Mouse (Mus musculus): ENCODE data around the gene Poldip2. TPM values are rescaled to one million over a fixed set of nuclear protein-coding genes. Genes with fewer than 3 reads are reported as not detected.

The Poldip2 gene
- total RNA-seq, 2 experiments from 2014 or later, result 8.1 to 9.6 TPM

DNA sequence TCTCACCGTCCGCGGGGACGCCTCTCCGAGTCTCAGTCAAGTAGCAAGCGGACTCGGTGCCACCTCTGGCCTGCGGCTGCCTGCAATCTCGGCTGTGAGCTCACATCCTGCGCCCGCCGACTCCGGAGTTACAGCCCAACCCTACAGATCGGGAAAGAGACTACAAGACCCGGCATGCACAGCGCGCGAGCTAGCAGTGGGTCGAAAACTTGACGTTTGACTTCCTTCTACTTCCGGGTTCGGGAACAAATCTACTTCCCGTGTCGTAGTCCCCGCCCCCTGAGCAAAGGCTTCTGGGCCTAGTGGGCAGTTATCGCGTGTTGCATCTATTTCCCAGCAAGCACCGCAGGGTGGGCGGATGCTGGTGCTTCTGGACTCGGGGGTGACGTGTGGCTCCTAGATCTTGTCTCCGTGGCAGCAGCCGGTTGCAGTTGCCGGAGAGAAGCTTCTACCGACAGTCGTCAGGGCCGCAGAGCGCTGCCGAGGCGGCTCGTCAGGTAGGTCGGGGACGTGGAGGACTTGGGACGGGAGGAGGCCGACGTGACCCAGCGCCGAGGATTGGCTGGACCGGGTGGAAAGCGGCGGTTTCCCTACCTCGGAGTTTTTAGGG, 24.2 kb downstream of the Poldip2 start, which contains the start of the genes Tnfaip1 and Ift20:
TSS of gene Tnfaip1 (minus strand) at position 253 of the 610 bp plus-strand sequence.
TSS of gene Ift20 (plus strand) at position 282 of the 610 bp plus-strand sequence.
- peak; percentile 95 for ATAC-seq (replicated peaks; ENCODE audit: low FRiP score, poor library complexity, severe bottlenecking)

DNA sequence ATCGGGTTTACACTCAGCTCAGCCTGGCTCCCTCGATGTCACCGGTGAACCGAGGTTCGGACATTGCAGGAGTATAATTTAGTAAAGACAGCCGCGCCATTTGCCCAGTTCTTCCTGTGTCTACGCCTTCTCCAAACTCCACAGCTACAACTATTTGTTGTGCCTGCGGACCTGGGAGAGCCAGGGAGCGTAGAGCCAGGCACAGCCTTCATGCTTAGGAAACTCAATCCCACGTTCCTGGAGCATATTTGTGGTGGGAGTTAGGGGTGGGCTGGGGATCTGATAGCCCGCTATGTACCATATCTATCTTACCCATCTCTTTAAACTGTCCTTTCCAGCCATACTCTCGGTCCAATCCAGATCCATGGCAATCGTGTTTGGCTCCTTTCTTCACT, 24.7 kb downstream of the Poldip2 start:
- peak; percentile 22; the same call in 1 of the 2 replicates for ATAC-seq (replicated peaks; ENCODE audit: low FRiP score, poor library complexity, severe bottlenecking)

DNA sequence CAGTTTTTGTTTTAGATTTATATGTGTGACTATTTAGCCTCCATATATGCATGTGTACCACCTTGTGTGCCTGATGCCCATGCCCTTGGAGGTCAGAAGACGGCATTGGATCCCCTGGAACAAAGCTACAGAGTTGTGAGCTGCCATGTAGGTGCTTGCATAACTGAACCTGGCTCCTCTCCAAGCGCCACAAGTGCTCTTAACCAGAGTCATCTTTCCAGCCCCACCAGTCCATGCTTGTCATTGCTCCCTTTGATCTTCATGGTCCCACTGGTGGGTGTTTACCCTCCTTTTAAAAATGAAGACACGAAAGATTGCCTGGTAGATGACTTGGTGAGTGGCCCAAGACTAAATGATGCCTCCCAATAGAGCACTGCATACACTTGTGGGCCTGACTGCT, 28.4 kb downstream of the Poldip2 start:
- ATAC-seq (replicated peaks; ENCODE audit: low FRiP score, poor library complexity, severe bottlenecking), result no peak

DNA sequence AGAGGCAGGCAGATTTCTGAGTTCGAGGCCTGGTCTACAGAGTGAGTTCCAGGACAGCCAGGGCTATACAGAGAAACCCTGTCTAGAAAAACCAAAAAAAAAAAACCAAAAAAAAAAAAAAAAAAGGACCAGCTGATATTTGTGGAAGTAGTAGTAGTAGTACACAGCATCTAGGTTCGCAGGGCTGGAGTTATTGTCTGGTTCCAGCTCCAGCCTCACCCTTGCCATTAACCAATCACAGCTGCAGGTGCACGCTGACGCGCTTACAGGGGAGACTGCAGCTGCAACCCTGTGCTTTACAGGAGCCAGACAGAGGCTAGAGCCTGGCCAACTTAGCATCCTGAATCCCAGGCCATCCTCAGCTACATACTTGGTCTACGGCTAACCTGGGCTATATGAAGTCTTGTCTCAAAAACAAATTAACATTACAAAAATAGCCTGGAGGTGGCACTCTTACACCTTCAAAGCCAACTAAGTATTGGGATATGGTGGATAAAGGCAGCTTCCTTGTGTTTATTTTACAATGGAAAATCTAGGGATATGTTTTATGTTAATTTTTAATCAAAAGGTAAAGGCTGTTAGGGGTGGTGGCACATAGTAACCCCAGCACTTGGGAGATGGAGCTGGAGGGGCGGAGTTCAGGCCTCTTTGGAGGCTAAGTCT, 32.6 kb downstream of the Poldip2 start:
- no peak for ATAC-seq (replicated peaks; ENCODE audit: low FRiP score, poor library complexity, severe bottlenecking)

DNA sequence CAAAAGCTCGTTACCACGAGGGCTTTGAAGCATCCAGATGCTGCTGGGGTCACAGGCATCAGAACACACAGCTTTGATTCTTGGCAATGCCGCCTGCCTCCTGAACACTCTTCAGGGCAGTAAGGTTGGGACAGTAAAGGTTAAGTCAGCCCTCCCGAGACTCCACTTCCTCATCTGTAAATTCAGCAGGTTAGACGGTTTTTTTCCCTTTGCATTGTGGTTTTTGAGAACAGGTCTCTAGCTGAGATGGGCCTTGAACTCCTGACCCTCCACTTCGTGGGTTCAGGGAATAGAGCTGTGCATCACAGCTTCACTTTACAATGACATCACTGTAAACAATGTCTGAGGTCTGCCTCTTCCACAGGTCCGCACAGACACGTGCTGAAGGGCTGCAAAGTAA, 33.2 kb downstream of the Poldip2 start:
- no peak for ATAC-seq (replicated peaks; ENCODE audit: low FRiP score, poor library complexity, severe bottlenecking)

DNA sequence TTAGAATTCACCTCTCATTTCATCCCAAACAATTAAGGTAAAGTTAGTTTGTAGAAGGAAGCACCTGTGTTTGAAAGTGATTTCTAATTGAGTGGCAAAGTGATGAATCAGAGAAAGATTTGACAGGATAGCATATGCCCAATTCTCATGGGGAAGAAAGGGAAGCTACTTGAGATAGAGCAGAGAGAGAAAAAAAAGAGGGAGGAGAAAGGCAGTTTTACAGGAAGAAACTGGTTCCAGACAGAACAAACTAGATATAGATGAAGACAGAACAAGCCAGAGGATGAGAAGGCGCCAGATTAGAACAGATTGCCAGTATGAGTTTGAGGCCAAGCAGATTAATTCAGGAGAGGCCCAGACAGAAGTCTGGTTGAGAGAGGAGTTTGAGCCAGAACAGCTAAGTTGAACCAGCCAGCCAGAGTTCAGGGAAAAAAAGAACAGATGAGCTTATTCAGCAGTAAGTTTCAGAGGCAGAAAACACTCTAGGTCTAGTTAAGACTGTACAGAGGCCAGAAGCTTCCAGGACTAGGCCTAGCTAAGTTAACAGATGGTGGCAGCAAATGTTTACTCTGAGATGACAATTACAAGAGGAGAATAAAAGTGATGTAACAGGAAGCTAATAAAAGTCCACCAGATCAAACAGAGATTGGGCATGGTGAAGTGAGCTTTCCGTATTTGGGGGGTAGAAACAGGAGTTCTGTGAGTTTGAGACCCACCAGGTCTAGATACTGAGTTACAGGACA, 35.9 kb downstream of the Poldip2 start:
- no peak for ATAC-seq (replicated peaks; ENCODE audit: low FRiP score, poor library complexity, severe bottlenecking)

DNA sequence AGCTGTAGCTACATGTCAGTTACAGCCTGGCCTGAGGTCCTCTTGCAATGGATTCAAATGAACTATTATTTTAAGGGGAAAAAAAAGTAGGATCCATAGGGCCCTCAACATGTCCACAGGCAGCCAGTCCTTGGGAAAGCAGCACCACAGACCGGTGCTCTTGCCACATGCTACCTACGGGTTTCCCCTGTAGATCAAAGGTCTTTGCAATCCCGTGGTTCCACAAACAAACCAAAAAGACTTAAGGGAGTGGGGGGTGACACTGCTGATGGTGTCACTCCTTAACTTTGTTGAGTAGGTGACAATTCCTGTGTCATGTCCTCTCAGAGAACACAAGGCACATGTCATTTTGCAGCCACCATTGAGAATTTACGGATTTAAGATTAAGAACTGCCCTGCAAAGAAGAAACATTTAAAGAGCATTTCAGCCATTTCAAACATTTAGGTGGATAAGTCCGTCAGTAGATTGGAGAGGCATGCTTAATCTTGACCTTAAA, 37.5 kb downstream of the Poldip2 start:
- no peak for ATAC-seq (replicated peaks; ENCODE audit: low FRiP score, poor library complexity, severe bottlenecking)

DNA sequence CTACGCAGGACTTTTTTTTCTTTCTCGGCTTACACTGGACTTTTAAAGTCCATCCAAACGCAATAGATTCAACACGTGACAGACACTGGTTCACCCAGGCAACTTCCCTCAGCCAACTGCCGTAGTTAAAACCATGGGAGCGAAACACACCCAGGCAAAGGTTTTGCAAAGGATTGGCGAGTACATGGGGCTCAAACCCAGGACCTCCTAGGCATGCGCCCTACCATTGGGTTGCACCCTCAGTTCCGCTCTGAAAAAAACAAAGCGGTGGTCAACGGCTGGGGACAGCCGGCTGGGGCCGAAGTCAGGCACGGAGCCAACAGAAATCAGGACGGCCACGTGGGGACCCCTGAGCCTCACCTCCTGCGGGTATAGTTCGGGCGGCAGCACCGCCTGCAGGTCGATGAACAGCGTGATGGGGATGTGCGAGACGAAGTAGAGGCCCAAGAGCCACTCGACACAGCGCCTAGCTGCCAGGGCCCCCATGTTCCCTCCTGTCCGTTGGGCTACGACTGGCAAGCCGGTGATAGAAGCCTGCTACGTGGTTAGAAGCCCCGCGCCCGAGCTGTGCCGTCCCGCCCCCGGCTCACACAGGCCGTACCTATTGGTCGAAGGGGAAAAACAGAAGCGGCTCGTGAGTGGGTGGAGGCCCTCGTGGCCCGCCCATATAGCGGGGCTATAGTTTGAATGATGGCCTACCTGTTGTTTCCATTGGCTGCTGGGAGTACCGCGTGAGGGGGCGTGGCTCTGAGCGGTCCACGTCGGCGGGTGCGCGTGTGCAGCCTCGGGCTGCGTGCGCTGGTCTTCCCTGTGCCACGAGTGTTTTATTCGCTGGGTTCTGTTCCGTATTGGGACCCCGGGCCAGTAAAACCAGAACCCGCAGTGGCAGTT, 38.4 kb downstream of the Poldip2 start, which contains the start of gene Tmem97:
TSS of gene Tmem97 (minus strand) at position 610 of the 891 bp plus-strand sequence.
- peak; percentile 99 for ATAC-seq (replicated peaks; ENCODE audit: low FRiP score, poor library complexity, severe bottlenecking)

DNA sequence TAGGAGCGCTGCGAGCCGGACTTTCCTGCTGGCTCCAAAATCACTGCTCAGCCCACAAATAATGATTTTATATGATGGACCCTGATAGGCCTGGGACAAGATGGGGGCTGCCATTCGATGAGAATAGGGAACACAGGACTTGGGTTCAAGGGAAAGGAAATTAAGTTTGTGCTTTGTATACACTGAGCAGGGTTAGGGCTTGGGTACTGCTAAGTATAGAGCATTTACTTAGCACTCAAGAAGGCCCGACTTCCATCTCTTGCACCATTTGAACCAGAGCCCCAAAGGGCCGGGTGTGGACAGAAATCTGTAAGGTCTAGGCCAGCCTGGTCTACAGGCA, 39.0 kb downstream of the Poldip2 start:
- ATAC-seq (replicated peaks; ENCODE audit: low FRiP score, poor library complexity, severe bottlenecking), result no peak

DNA sequence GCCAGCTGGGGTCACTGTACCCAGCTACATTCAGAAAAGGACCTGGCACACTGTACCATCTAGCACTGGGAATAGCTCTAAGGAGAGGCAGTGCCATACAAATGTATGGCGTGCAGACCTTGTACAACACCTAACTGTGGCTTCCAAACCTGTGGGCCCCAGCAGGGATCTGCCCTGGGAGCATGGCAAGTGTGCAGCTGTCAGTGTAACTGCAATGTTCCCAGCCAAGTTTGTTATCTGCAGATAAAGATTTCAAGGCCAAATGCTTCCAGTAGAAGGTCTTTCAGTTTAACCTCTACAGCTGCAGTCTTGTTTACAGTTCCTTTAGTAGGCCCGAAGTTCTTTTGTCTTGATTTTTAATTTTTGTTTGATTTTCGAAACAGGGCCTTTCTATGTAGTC, 43.6 kb downstream of the Poldip2 start:
- no peak for ATAC-seq (replicated peaks; ENCODE audit: low FRiP score, poor library complexity, severe bottlenecking)

DNA sequence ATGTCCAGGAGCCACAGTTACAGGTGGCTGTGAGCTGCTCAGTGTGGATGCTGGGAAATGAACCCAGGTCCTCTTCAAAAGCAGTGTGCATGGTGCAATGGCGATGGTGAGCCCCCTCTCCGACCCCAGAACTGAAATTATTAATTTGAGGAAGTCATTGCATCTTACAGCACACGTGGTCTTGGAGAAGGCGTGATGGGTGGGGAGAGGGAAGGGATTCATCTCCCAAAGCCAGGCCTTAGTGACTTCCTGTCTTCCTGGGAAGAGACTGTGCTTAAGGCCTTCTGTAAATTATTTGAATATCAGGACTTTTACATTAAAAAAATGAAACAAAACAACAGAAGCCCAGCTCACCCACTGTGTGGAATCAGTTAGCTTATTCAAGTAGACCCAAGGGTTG, 44.1 kb downstream of the Poldip2 start:
- ATAC-seq (replicated peaks; ENCODE audit: low FRiP score, poor library complexity, severe bottlenecking), result no peak

DNA sequence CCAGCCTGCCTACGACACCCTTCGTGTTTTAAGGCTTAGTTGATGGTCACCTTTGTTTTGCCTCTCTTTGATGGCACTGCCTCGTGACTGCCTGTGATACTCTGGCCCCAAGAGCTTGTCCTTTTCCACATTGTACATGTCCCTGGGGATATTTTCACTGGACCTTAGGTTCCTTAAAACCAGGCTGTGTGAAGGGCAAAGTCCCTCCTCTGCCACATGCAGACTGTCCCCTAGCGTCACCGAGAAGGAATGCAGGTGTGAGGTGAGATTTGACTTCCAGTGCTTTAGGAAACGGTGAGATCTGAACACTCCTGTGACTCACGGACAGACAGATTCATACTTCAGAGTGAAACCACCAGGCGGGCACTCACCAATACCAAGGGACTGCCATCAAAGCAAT, 45.2 kb downstream of the Poldip2 start:
- ATAC-seq (replicated peaks; ENCODE audit: low FRiP score, poor library complexity, severe bottlenecking), result no peak

DNA sequence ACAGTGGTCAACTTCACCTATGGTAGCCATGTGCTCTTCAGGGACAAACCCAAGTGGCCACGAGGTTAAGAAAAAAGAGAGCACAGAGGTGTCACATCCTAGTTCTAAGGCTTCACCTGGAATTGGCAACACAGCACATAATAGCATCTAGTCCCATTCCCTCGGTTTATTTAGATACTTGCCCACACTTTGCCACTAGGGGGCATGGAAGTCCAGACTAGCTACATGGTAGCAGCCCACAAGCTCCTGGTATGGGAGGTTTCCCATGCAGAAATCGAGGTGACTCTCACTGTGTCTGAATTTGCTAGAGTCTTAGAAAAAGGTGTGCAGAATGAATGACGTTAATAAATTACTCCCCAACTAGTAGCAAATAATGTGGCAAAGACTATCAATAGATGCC, 48.5 kb downstream of the Poldip2 start:
- ATAC-seq (replicated peaks; ENCODE audit: low FRiP score, poor library complexity, severe bottlenecking), result peak; percentile 84

DNA sequence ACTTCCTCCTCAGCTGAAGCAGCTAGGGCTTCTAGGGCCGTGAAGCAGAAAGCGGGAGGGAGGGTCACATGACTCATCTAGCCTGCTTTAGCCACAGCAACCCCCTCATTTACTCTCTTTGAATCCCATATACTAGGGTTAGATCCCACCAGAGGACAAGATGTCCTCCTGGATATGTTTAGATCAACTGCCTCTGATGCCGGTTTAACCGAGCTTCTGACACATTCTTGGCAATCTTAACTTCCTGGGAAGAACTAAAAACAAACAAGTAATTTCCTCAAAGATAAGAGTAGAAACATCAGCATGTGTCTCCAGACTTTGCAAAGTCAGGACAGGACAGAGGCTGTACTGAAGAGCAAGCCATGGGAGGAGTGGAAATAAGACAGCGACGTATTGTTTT, 54.8 kb downstream of the Poldip2 start:
- ATAC-seq (replicated peaks; ENCODE audit: low FRiP score, poor library complexity, severe bottlenecking), result no peak

DNA sequence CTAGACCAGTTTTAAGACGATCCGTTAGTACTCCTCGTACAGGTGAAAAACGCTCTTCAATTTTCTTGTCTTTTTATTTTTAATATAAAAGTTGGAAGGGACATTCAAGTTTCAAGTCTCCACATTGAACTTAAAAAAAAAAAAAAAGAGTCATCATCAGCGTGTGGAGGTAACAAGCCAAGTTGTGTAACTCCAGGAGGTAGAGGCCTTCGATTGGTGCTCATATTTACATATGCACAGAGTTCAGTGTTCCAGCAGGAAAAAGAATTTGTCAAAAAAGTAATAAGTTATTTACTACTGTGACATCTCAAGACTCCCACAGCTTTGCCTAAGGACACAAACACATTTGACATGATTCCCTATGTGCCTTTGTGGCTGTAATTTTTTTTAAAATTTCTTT, 55.6 kb downstream of the Poldip2 start:
- ATAC-seq (replicated peaks; ENCODE audit: low FRiP score, poor library complexity, severe bottlenecking), result no peak

DNA sequence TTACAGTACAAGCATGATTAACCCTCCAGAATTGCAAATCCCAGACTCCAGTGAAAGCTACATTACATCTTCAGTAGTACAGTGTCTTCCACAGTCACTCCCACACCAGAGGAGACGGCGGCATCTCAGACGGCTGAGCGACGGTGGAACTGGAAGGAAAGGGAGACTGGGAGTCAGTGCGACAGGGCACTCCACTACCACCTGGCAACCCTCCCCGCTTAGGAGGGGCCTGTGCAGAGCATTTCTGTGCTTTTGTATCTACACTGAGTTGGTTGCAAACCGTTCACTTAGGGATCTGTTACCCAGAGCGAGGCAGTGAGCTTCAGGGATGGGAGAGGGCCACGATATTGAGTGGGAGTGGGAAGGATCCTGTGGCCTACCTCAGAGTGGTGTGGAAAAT, 56.8 kb downstream of the Poldip2 start:
- ATAC-seq (replicated peaks; ENCODE audit: low FRiP score, poor library complexity, severe bottlenecking), result no peak

DNA sequence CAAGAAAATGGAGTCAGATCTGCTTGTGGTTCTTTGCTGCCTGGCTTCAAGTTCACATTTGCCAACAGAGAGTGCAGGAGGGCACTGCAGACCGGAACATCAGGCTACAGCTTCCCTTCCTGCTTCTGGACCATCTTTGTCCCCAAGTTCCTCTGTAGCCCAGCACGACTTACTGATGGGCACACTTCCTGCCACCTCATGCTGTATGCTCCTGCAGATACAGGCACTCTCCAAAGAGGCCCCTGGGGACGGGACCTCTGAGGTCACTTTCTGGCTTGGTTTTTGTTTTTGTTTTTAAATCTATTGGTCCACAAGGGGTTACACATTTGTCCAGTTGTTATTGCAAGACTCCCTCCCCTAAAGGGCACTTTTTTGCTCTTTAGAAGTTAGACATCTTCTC, 57.8 kb downstream of the Poldip2 start:
- ATAC-seq (replicated peaks; ENCODE audit: low FRiP score, poor library complexity, severe bottlenecking), result no peak

DNA sequence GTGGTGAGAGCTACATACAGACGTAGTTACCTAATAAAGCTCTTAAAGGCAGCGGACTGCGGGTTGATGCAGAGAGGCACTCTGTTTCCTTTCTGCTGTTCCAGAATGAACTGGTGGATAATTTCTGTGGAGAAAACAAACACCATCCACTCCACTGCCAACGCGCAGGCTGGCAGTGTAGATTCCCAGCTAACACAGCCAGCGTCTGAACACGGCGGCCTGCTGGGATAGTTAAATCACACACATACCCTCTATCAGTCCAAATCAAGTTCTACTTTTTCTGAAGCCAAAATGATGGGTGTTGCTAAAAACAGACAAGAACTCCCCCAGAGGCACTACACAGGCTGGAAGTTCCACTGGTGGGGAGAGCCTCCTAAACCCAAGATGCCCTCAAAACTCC, 59.4 kb downstream of the Poldip2 start:
- ATAC-seq (replicated peaks; ENCODE audit: low FRiP score, poor library complexity, severe bottlenecking), result no peak

DNA sequence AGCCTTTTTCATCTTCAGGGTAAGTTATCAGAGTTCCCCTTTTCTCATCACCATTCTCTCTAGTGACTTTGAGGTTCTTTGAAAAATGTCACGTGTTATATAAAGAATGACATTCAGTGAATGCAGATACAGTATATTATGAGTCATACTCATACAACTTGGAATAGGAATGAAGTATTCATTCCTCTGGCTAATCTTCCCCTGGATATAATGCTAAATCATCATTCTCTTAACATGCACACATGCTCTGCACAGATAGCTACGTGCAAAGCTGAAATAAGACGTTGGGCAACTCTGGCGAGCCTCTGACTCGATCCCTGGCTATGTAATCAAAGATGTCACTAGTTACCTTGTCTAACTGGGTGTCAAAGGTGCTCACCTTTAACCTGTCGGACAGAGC, 59.9 kb downstream of the Poldip2 start:
- no peak for ATAC-seq (replicated peaks; ENCODE audit: low FRiP score, poor library complexity, severe bottlenecking)
